Mouse (Mus musculus): ENCODE measurements around the gene Ksr2. TPM values are rescaled to one million over a fixed set of nuclear protein-coding genes. Genes with fewer than 3 reads are reported as not detected.
"Not testable (repeated sequence)": the region's sequence is repeated elsewhere in the genome, so short reads cannot be mapped to it uniquely, and the experiment has no call there.

Gene Ksr2
- total RNA-seq (2021), result 10 to 100 TPM; 34.1 to 35.9 TPM
- long read RNA-seq, partial matches to known transcripts, result 0 of 3 reads
- long read RNA-seq, other reads (novel, unspliced or antisense), result 3 of 3 reads

- DNase-seq (ENCODE audit: low spot score in 2 of 2), result peak; percentile 77 to 81
Observed at GRCm38 (mm10) chr5:117413507-117414501, at the start of gene Ksr2. Ksr2 (plus strand) TSS chr5:117414000.

- no peak for DNase-seq (ENCODE audit: low spot score in 2 of 2)
Observed at GRCm38 (mm10) chr5:117364821-117365220, 49.0 kb upstream of the Ksr2 start.

- DNase-seq (ENCODE audit: low spot score in 2 of 2), result no peak
Observed at GRCm38 (mm10) chr5:117365904-117366561, 47.8 kb upstream of the Ksr2 start.

GRCm38 (mm10) chr5:117367206-117367605 is 46.6 kb upstream of the Ksr2 start:
- DNase-seq (ENCODE audit: low spot score in 2 of 2), result no peak

- no peak for DNase-seq (ENCODE audit: low spot score in 2 of 2)
Observed at GRCm38 (mm10) chr5:117370592-117370991, 43.2 kb upstream of the Ksr2 start.

- no peak for DNase-seq (ENCODE audit: low spot score in 2 of 2)
Observed at GRCm38 (mm10) chr5:117373418-117373817, 40.4 kb upstream of the Ksr2 start.

GRCm38 (mm10) chr5:117374372-117375049 is 39.3 kb upstream of the Ksr2 start:
- no peak for DNase-seq (ENCODE audit: low spot score in 2 of 2)

GRCm38 (mm10) chr5:117376331-117376761 is 37.5 kb upstream of the Ksr2 start:
- DNase-seq (ENCODE audit: low spot score in 2 of 2), result peak in 1 of 2 experiments; percentile 68

- not testable (repeated sequence) for DNase-seq (ENCODE audit: low spot score in 2 of 2)
Observed at GRCm38 (mm10) chr5:117377731-117378130, 36.1 kb upstream of the Ksr2 start.

- DNase-seq (ENCODE audit: low spot score in 2 of 2), result no peak
Observed at GRCm38 (mm10) chr5:117380199-117380598, 33.6 kb upstream of the Ksr2 start.

GRCm38 (mm10) chr5:117381785-117382184 is 32.0 kb upstream of the Ksr2 start:
- no peak for DNase-seq (ENCODE audit: low spot score in 2 of 2)

GRCm38 (mm10) chr5:117383198-117383597 is 30.6 kb upstream of the Ksr2 start:
- DNase-seq (ENCODE audit: low spot score in 2 of 2), result no peak

GRCm38 (mm10) chr5:117388296-117388751 is 25.5 kb upstream of the Ksr2 start:
- DNase-seq (ENCODE audit: low spot score in 2 of 2), result no peak

GRCm38 (mm10) chr5:117388877-117389276 is 24.9 kb upstream of the Ksr2 start, which contains the start of gene Rfc5:
Rfc5 (minus strand) TSS chr5:117389047.
- DNase-seq (ENCODE audit: low spot score in 2 of 2), result peak; percentile 90 to 94

GRCm38 (mm10) chr5:117390895-117391294 is 22.9 kb upstream of the Ksr2 start:
- DNase-seq (ENCODE audit: low spot score in 2 of 2), result no peak

- DNase-seq (ENCODE audit: low spot score in 2 of 2), result no peak
Observed at GRCm38 (mm10) chr5:117395834-117396233, 18.0 kb upstream of the Ksr2 start.

GRCm38 (mm10) chr5:117396596-117397014 is 17.2 kb upstream of the Ksr2 start:
- no peak for DNase-seq (ENCODE audit: low spot score in 2 of 2)

GRCm38 (mm10) chr5:117397371-117397770 is 16.4 kb upstream of the Ksr2 start:
- DNase-seq (ENCODE audit: low spot score in 2 of 2), result no peak

GRCm38 (mm10) chr5:117398007-117398550 is 15.7 kb upstream of the Ksr2 start:
- DNase-seq (ENCODE audit: low spot score in 2 of 2), result no peak

- DNase-seq (ENCODE audit: low spot score in 2 of 2), result no peak
Observed at GRCm38 (mm10) chr5:117399281-117399680, 14.5 kb upstream of the Ksr2 start.

- no peak for DNase-seq (ENCODE audit: low spot score in 2 of 2)
Observed at GRCm38 (mm10) chr5:117403609-117404008, 10.2 kb upstream of the Ksr2 start.

All from layer of hippocampus, adult 18-20 months (tissue).